Mouse (Mus musculus) G1E (cell line): ENCODE data around the gene Aipl1. TPM values are rescaled to one million over a fixed set of nuclear protein-coding genes. Genes with fewer than 3 reads are reported as not detected.
"Not testable (repeated sequence)": the region's sequence is repeated elsewhere in the genome, so short reads cannot be mapped to it uniquely, and the experiment has no call there.

Experiments
- ATAC-seq: 2 replicates; pipeline ENCODE4 v1.8.0; 2016; ENCODE audit warnings: mild to moderate bottlenecking; ENCODE audit not compliant: insufficient number of reproducible peaks, poor library complexity, low FRiP score, severe bottlenecking; ENCODE audit errors: extremely low read depth
- DNase-seq: peaks from one replicate; pipeline ENCODE4 v3.0.0; 2012; ENCODE audit warnings: low spot score
- H3K27me3 ChIP-seq: 2 replicates; pipeline ENCODE4 v1.6.1; 2012; ENCODE audit warnings: mild to moderate bottlenecking, low read length, inconsistent platforms; ENCODE audit not compliant: insufficient read depth
- H3K36me3 ChIP-seq: replicated peaks from 2 replicates; pipeline ENCODE3; 2012; ENCODE audit warnings: mild to moderate bottlenecking, inconsistent platforms
- H3K4me1 ChIP-seq: 2 replicates; pipeline ENCODE4 v1.6.1; 2012; ENCODE audit warnings: low read depth, low read length, inconsistent platforms, mixed read lengths; ENCODE audit not compliant: insufficient read depth
- H3K4me3 ChIP-seq: 2 replicates; pipeline ENCODE4 v1.5.1; 2012; ENCODE audit warnings: low read depth, mild to moderate bottlenecking, inconsistent platforms, low read length, moderate library complexity, mixed read lengths
- H3K9me3 ChIP-seq: replicated peaks from 2 replicates; pipeline ENCODE4 v1.6.1; 2012; ENCODE audit warnings: inconsistent platforms
- CTCF ChIP-seq: IDR thresholded peaks from 2 replicates; pipeline ENCODE4 v1.5.1; 2012; ENCODE audit warnings: low read depth, low read length, inconsistent platforms, mixed read lengths
- GATA1 ChIP-seq: IDR thresholded peaks from 2 replicates; pipeline ENCODE4 v1.6.1; 2012; ENCODE audit warnings: borderline replicate concordance, low read length, inconsistent platforms, mixed read lengths
- GATA2 ChIP-seq: IDR thresholded peaks from 2 replicates; pipeline ENCODE4 v1.6.1; 2012; ENCODE audit warnings: low read depth, low read length, inconsistent platforms, borderline replicate concordance
- POLR2AphosphoS5 ChIP-seq: IDR thresholded peaks from 2 replicates; pipeline ENCODE4 v1.6.1; 2012; ENCODE audit warnings: low read depth, low read length, inconsistent platforms; ENCODE audit not compliant: insufficient replicate concordance
- TAL1 ChIP-seq: conservative IDR thresholded peaks from 2 replicates; pipeline ENCODE4 v1.6.1; 2012; ENCODE audit warnings: low read depth, low read length, inconsistent platforms, mixed read lengths
- polyA plus RNA-seq: library from polyadenylated mRNA; stranded (reverse); fragments of >175 nt; gene quantifications from 2 replicates; pipeline ENCODE4 v1.2.3, GENCODE M21; 2012
- total RNA-seq, 2 experiments: library from RNA; stranded (forward) in 1 of 2; stranded (reverse) in 1 of 2; fragments of 200-1000 nt in 1 of 2; fragments of >200 nt in 1 of 2; fragmentation: Nextera tagmentation in 1 of 2; gene quantifications; 2 replicates each; pipeline ENCODE4 v1.2.3; 2014 to 2017

Gene Aipl1
- total and polyA plus RNA-seq, 3 experiments: 0.05 TPM; not detected in 2

- no peak for ATAC-seq
- no peak overlapping the region for H3K4me3 ChIP-seq
- H3K27me3 ChIP-seq: no peaks in the 10 kb centered on the region
- no peak for DNase-seq
- H3K36me3 ChIP-seq: no peaks in the 10 kb centered on the region
- H3K4me1 ChIP-seq: no peaks in the 10 kb centered on the region
- TF ChIP-seq TAL1 (no peak), GATA2 (no peak), POLR2AphosphoS5 (no peak), GATA1 (no peak), CTCF (no peak)
- peaks cover 48% of the 10 kb centered on the region for H3K9me3 ChIP-seq
Observed at GRCm38 (mm10) chr11:71995968-71996511, 41.3 kb downstream of the Aipl1 start.

GRCm38 (mm10) chr11:71992438-71992837 lies 44.9 kb downstream of the Aipl1 start:
- Histone ChIP-seq H3K9me3 (peaks cover 46% of the 10 kb centered on the region), H3K4me1 (no peaks in the 10 kb centered on the region), H3K27me3 (no peaks in the 10 kb centered on the region), H3K36me3 (no peaks in the 10 kb centered on the region), H3K4me3 (no peak overlapping the region)
- TF ChIP-seq GATA1 (no peak), GATA2 (no peak), CTCF (no peak), POLR2AphosphoS5 (no peak), TAL1 (no peak)
- ATAC-seq: no peak
- no peak for DNase-seq

DNA sequence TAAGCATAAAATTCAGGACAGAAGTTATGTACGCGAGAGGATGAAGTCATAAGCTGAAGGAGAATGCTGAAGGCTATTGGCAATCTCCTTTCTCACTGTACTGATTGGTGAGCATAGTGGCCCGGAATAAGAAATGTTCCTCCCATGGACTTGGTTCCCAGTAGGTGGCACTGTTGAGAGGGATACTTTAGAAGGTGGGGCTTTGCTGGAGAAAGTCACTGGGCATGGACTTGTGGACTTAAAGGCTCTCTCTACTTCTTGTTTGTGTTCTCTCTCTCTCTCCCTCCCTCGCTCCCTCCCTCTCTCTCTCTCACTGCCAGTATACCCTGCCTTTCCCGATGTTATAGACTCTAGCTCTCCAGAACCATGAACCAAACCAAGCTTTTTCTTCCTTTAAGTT lies 45.8 kb downstream of the Aipl1 start:
- no peaks in the 10 kb centered on the region for H3K36me3 ChIP-seq
- TF ChIP-seq TAL1 (no peak), CTCF (no peak), GATA1 (no peak), POLR2AphosphoS5 (no peak), GATA2 (no peak)
- no peaks in the 10 kb centered on the region for H3K4me1 ChIP-seq
- no peak for ATAC-seq
- H3K4me3 ChIP-seq: no peak overlapping the region
- peaks cover 43% of the 10 kb centered on the region for H3K9me3 ChIP-seq
- no peak for DNase-seq
- no peaks in the 10 kb centered on the region for H3K27me3 ChIP-seq

DNA sequence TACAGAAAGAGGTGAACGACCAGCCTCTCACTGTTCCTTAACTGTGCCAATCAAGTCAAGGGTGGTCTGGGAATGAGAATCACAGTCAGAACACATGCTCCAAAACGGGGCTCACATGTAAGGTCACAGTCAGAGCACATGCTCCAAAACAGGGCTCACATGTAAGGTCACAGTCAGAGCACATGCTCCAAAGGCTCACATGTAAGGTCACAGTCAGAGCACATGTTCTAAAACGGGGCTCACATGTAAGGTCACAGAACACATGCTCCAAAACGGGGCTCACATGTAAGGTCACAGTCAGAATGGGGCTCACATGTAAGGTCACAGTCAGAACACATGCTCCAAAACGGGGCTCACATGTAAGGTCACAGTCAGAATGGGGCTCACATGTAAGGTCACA lies 47.9 kb downstream of the Aipl1 start:
- H3K4me1 ChIP-seq, DNase-seq, H3K27me3 ChIP-seq, H3K4me3 ChIP-seq, H3K36me3 ChIP-seq, ATAC-seq: not testable (repeated sequence)
- H3K9me3 ChIP-seq: peaks cover 48% of the 10 kb centered on the region

DNA sequence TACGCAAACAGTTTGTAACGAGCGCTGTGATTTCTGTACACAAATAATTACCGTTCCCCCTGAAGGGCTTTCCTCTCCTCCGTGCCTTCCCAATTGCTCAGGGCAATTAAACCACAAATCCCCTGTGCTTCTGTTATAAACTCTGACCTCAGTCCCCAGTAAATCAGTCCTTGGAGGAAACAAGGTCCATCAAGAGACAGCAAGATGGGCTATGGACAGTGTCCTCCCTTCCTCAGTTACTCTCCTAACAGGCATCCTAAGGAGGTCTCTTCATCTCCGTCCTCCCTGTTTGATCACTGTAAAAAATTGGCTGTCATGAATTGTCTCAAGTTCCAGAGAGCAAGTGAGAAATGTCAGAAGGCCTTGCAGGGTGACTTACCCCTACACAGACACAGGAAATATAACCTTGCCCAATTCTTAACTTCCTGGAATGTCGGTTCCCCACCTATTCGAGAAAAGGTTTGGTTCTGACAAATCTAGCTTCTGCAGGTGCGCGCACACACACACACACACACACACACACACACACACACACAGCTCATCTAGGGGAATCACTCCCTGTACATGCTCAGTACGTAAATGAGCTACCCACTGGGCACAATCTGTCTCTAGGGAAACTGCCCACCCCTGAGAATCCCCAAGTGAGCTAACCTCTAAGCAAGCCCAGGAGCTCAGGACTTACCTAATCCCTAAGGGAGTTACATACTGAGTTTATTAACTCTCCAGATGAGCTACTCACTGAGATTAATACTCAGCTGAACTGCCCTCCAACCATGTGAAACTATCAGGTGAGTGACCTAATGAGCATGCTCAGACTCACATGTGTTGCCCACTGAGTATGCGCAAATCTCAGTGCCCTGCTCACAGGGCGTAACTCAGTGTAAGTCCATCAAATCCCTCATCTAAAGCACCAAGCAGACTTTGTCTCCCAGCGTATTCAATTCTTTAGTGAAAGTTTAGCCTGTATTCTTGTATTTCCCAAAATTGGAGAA lies 49.9 kb downstream of the Aipl1 start:
- Histone ChIP-seq H3K9me3 (peaks cover 52% of the 10 kb centered on the region), H3K27me3 (no peaks in the 10 kb centered on the region), H3K4me3 (no peak overlapping the region), H3K4me1 (no peaks in the 10 kb centered on the region), H3K36me3 (no peaks in the 10 kb centered on the region)
- no peak for TF ChIP-seq POLR2AphosphoS5
- TF ChIP-seq GATA1: no peak
- TF ChIP-seq TAL1: no peak
- no peak for TF ChIP-seq CTCF
- TF ChIP-seq GATA2: no peak
- ATAC-seq: no peak
- no peak for DNase-seq

- TF ChIP-seq TAL1 (no peak), GATA1 (no peak), CTCF (no peak), GATA2 (no peak), POLR2AphosphoS5 (no peak)
Observed at GRCm38 (mm10) chr11:71985783-71986182, 51.5 kb downstream of the Aipl1 start.

More at GRCm38 (mm10) chr11:71985783-71986182, 51.5 kb downstream of the Aipl1 start:
- no peaks in the 10 kb centered on the region for H3K4me1 ChIP-seq
- H3K9me3 ChIP-seq: peaks cover 46% of the 10 kb centered on the region
- H3K4me3 ChIP-seq: no peak overlapping the region
- ATAC-seq (no peak), DNase-seq (no peak)
- H3K27me3 ChIP-seq: no peaks in the 10 kb centered on the region
- no peaks in the 10 kb centered on the region for H3K36me3 ChIP-seq
